Mouse (Mus musculus) ovary, postnatal 14 days (tissue): ENCODE results near the gene St8sia1.

Source experiments
- DNase-seq: peaks from one replicate; pipeline ENCODE4 v3.0.0; 2022; ENCODE audit warnings: low spot score

St8sia1 gene

GRCm38 (mm10) chr6:142788042-142788987 lies 175.9 kb downstream of the St8sia1 start:
- peak; percentile 4 for DNase-seq

GRCm38 (mm10) chr6:142786106-142786505 lies 178.1 kb downstream of the St8sia1 start:
- no peak for DNase-seq

- DNase-seq: peak; percentile 27
Measured at GRCm38 (mm10) chr6:142785343-142785742, 178.9 kb downstream of the St8sia1 start.

- no peak for DNase-seq
Measured at GRCm38 (mm10) chr6:142781286-142781685, 183.0 kb downstream of the St8sia1 start.

GRCm38 (mm10) chr6:142780574-142781033 lies 183.6 kb downstream of the St8sia1 start:
- no peak for DNase-seq

- DNase-seq: no peak
Measured at GRCm38 (mm10) chr6:142779812-142780573, 184.3 kb downstream of the St8sia1 start.

GRCm38 (mm10) chr6:142779045-142779811 lies 185.0 kb downstream of the St8sia1 start:
- DNase-seq: peak; percentile 19

GRCm38 (mm10) chr6:142776935-142777334 lies 187.3 kb downstream of the St8sia1 start:
- DNase-seq: no peak

GRCm38 (mm10) chr6:142773566-142773965 lies 190.7 kb downstream of the St8sia1 start:
- no peak for DNase-seq

- DNase-seq: no peak
Measured at GRCm38 (mm10) chr6:142771643-142772042, 192.6 kb downstream of the St8sia1 start.
